Mouse (Mus musculus) megakaryocyte-erythroid progenitor cell, adult 5-6 weeks (primary cell): Measurements from ENCODE around the gene Lcn12. TPM values are rescaled to one million over a fixed set of nuclear protein-coding genes. Genes with fewer than 3 reads are reported as not detected.

Experiments
- ATAC-seq: replicated peaks from 2 replicates; pipeline ENCODE4 v1.8.0; 2016; ENCODE audit warnings: mild to moderate bottlenecking, inconsistent platforms; ENCODE audit not compliant: severe bottlenecking, poor library complexity, low FRiP score, low TSS enrichment
- total RNA-seq, 2 experiments: library from RNA; stranded (forward) in 1 of 2; stranded (reverse) in 1 of 2; fragments of 200-1000, 215-1000 nt in 1 of 2; fragments of >200 nt in 1 of 2; fragmentation: Nextera tagmentation in 1 of 2; gene quantifications; 2 replicates each; pipeline ENCODE4 v1.2.3; 2014 to 2017

Gene Lcn12
- total RNA-seq, 2 experiments from 2014 or later = not detected

DNA sequence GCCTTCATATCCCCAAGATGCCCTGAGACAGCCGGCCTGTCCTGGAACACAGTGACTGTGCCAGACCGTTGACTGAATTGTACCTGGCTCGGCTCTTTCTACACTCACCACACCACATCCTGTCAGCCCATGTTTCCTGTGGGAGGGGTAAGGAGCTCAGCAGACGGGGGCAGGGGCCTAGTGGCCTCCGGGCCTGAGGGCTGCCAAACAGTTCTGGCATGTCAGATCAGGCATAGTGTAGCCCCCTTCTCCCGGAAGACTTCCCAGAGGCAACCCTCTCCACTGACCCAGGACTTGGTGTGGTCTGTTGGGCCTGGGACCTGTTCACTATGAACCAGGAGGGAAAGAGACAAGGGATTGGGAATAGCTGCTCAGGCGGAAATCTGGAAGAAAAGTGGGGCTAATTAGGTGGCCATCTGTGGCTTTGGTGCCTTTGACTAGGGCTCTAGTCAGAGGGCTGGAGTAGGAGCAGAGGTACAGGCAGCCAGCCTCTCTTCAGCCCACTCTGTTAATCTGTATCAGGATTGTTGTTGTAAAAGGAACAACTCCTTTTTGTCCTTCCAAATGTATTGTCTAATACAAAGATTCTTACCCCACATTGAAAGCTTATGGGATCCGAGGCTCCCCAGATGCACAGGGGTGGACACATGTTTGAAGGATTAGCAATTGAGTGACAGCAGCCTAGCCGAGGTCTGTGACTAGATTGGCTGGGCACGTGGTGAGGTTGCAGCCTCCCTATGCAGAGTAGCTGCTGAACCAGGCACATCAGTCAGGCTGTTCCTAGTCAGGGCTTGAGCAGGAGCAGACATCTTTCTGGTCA lies 27.7 kb downstream of the Lcn12 start:
- ATAC-seq = no peak

DNA sequence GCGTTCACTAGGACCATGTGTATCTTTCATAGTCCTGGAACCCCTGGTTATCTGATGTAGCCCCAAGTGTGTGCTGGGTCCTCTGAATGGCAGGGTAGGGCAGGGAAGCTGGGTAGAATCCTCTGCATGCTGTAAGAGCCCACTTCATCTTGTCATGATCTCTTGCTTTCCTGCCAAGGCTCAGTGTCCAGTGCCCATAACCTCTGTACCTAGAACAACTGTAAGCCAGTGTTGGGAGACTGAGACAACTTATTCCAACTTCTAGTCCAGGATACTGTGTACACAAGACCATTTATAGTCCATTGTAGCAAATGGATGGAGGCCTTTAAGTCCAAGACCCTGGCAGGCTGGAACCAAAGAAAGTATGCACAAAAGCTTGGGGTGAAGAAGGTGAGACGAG lies 28.5 kb downstream of the Lcn12 start:
- no peak for ATAC-seq

DNA sequence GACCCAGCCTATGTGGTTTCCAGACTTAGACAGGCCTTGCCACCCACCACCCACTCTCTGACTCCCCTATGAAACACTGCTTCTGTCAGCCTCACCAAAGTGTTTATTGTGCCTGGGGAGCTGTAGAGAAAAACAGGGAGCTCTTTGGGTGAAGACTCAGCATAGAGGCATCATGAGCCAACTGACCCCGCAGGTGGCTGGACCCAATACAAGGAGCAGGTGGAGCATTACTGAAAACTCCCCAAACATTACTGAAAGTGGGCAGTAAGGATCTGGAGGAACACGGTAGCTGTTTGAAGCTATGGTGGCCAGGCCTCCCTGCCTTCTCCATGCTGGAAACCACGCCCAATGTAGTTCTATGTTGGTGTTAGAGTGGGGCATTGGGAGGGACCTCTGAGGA lies 30.1 kb downstream of the Lcn12 start:
- ATAC-seq = no peak

DNA sequence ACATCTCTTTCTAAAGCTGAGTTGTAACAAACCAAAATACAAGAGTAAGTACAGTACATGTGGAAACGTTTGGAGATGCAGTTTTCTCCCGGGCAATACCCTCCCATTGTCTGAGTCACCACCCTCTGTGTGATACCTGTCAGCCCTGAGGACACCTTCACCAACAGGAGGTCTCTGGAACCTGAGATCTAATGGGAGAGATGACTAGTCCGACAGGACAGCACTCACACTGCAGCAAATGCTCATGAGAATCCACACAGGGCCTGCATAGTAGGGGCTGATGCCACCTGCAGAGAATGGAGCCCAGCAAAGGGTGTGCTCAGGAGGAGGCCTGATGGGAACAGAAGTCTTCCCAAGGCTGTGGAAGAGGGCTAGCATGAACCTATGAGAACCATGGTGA lies 32.3 kb downstream of the Lcn12 start:
- no peak for ATAC-seq

DNA sequence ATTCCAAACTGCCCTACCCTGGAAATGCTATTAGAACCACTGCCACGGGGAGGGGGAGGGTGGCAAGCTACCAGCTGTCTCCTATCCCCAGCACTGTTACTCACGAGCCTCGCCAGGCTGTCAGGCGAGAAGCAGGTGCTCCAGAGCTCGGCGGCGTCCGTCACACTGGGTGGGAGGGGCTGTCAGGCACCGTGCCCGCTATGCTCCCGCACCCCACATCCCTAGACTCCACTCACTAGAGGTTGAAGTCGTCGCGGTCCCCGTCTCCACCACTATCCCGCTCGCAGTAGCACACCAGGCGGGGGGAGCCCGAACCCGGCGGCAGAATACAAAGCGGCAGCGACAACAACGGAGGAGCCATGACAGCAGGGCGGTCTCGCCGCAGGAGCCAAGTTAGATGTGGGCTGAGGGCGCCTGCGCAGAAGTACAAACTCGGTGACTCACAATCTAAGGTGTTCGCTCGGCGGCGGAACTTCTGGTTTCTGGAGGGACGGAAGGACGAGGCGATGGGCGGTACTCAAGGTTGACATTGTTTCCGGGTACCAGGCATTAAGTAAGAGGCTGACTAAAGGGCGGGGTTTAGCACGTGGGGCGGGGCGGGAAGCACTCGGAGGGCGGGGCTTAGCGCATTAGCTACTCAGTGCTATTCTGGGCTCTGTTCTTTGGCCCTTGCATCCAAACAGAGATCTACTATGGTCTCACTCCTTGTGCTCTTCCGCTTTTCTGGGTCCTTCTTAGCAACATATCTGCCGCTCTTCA lies 33.0 kb downstream of the Lcn12 start, which contains the start of gene Paxx:
Paxx (minus strand) TSS at position 544 of the 759 bp plus-strand sequence.
- ATAC-seq = peak; percentile 88

DNA sequence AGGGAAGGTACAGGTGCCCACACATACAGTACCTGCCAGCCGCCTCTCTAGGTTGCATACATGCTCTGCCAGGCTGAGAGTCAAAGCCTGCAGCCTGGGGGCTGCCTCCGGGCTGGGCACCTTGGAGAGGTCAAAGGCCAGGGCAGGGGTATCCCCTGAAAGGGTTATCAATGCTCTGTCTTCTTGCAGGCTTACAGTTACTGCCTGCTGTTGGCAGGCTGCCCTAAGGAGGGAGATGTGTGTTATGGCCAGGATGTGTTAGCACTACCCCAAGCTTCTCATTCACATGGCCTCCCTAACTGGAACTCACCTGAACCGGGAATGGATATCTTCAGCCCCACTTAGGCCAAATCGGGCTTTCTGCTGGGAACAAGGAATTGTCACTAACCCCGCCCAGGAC lies 33.6 kb downstream of the Lcn12 start:
- no peak for ATAC-seq

DNA sequence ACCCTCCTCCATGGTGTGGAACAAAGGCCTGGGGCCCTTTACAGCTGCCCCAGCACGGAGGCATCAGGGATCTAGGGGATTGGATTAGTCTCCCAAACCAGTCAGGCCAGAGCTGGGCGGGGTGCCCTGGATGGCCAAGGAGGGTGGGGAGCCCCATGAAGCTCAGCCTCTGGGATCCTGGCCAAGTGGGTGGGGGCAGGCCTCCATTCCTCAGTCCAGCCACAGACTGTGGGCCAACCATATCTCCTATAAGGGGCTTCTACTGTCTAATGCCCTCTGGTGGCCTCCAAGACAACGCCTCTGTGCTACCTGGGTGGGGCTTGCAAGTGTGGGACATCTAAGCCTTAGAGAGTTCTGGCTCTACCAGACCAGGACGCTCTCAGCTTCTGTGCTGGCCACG lies 34.8 kb downstream of the Lcn12 start:
- 0 out of 2 replicates have a peak, but pooled peaks have one; percentile 23 for ATAC-seq

DNA sequence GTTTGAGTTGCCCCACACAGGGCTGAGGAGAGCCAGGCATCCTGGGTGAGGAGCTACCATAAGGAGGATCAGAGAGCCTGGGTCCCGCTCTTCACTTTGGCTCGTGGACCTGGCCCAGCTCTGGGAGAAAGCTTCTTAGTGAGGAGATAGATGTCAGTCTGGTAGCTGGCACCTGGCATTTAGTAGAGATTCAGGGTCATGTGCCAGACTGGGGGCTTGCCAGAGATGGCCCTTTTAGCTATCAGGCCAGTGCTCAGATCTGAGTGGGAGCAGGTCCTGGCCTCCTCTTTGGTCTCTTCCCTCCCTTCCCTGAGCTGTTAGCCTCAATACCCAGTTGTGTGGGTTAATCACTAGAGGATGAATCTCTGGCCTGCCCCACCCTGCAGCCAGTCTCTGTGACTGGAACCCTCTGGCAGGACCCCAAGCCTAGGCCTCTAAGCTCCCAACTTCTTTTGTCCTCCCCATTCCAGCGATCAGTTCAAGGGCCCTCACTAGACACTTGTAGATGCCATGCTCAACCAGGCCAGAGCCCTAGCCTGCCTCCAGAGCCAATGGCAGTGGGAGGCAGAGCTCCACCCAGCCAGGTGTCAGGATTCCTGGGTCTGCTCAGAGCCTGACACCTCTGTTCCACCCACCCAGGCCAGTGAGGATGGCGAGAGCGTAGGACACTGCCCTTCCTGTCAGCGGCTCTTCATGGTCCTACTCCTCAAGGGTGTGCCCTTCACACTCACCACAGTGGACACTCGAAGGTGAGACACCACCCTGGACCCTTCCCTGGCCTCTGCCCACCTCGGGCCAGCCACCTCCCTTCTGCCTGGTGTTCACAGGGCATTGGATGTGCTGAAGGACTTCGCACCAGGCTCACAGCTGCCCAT lies 36.5 kb downstream of the Lcn12 start:
- ATAC-seq = no peak

DNA sequence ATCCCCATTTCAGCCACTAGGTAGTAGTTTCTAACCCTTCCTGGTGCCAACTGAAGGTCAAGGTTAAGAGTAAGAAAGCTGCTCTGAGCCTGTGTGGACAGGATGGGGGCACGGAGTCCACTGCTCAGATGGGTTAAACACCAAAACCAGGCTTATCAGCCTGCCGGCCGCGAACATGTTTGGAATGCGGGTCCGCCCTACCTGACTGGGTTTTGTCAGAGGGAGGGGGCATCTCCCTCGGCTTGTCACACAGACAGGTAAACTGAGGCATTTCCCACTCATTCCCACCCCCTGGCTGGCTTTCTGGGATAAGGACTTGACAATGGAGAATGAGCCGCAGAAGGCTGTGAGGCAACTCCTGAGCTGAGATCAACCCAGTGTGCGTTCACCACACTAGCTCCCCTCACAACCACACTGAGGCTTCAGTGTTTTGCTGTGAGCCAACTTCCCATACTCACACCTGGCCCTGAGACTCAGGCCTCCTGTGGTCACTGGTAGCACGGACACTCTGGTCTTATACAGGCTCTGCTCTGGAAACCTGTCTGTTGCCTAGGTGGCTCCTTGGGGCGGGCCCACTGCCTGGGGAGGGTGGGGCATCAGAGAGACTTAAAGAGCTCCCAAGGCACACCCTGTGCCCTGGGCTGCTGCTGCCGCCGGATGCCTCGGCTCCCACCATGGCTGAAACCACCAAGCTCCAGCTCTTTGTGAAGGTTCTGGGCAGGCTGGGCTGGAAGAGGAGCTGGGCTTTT lies 37.3 kb downstream of the Lcn12 start, which contains the start of gene Clic3:
Clic3 (plus strand) TSS at position 634 of the 749 bp plus-strand sequence.
- ATAC-seq = no peak

DNA sequence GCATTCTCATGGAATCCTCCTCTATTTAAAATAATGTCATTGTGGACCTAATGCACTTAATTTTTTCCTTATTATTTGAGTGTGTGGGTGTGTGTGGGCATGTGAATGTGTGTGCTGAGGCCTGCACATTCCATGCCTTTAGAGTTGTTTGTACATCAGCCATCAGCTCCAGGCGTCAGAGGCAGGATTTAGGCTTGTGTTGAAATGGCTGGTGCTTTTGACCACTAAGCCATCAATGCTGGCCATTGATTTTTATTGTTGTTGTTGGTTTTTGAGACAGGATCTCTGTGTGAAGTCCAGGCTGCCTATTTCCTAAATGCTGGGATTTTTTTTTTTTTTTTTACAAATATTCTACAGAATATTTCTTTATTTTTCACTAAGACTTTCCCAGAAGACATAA lies 40.8 kb downstream of the Lcn12 start:
- no peak for ATAC-seq

DNA sequence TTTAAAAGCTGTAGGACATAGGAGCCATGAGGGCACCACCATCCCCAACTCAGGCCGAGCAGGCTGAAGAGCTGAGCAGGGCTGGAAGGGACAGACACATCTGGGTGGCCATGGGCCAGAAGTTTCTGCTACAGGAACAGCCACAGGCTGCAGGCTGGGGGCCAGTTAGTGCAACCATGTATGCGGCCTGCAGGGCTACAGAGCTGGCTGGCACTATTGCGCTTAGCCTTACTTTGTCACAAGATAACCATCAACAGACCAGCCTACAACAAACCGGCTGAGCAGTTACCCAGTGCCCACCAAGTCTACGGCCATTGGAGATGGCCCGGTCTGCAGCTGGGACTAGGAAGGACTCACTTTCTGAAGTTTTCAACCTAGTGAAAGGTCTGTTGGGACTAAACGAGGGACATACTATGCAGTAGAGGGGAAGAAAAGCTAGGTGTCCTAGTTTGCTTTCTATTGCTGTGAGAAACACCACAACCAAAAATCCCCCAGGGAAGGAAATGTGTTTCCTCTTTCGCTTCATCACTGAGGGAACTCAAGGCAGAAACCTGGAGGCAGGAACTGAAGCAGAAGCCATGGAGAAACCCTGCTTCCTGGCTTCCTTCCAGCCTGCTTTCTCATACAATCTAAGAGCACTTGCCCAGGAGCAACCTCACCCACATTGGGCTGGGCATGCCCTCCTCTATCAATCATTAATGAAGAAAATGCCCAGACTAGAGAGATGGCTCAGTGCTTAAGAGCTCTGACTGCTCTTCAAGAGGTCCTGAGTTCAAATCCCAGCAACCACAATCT lies 42.7 kb downstream of the Lcn12 start:
- ATAC-seq = peak; percentile 69

DNA sequence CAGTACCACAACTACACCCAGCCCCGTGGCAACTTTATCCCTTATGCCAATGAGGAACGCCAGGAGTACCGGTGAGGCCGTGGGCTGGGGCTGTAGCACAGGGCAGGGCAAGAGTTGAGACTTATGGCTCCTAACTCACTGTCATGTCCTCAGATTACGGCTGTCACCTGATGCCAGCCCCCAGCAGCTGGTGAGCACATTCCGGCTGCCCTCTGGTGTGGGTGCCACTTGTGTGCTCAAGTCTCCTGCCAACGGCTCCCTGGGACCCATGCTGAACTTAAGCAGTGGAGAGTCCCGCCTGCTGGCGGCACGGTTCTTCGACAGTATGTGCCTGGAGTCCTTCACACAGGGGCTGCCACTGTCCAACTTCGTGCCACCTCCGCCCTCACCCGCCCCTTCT lies 51.0 kb downstream of the Lcn12 start:
- no peak for ATAC-seq

DNA sequence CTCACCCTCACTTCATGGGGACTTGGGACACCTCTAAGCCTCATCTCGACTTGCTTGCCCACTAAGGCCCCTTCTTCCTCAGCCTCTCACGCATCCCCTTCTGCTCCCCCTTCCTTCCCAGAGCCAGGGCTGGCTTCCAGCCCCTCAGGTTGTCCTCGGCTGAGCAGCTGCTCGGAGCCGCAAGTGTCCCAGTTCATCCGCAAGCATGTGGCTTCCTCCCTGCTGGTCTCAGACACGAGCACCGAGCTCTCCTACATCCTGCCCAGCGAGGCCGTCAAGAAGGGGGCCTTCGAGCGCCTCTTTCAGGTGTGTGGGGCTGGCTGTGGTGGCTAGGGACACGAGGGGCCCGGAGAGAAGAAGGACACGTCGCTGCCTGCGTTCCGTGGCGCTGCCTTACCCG lies 52.6 kb downstream of the Lcn12 start:
- no peak for ATAC-seq

Other genes starting within 250 kb of the Lcn12 start
Only the 30 nearest of the 37 such genes appear.
- not detected in 2 replicates for gene Tmem210, start 205.8 kb downstream of the Lcn12 start, total RNA-seq (2014; fragmentation: Nextera tagmentation)
- gene Tmem210, start 205.8 kb downstream of the Lcn12 start, total RNA-seq (2017) = not detected in 2 replicates
- not detected in 2 replicates for gene Lrrc26, start 204.0 kb downstream of the Lcn12 start, total RNA-seq (2014; fragmentation: Nextera tagmentation)
- gene Lrrc26, start 204.0 kb downstream of the Lcn12 start, total RNA-seq (2017) = not detected in 2 replicates
- gene Grin1, start 174.7 kb downstream of the Lcn12 start, total RNA-seq (2014; fragmentation: Nextera tagmentation) = not detected in 2 replicates
- not detected in 2 replicates for gene Grin1, start 174.7 kb downstream of the Lcn12 start, total RNA-seq (2017)
- 37.1 and 38.9 TPM in 2 replicates for gene Man1b1, start 161.6 kb downstream of the Lcn12 start, total RNA-seq (2014; fragmentation: Nextera tagmentation)
- 31.8 and 82.7 TPM in 2 replicates for gene Man1b1, start 161.6 kb downstream of the Lcn12 start, total RNA-seq (2017)
- gene Dpp7, start 137.6 kb downstream of the Lcn12 start, total RNA-seq (2014; fragmentation: Nextera tagmentation) = 9.5 and 16.6 TPM in 2 replicates
- 22.0 and 59.0 TPM in 2 replicates for gene Dpp7, start 137.6 kb downstream of the Lcn12 start, total RNA-seq (2017)
- 9.7 and 12.7 TPM in 2 replicates for gene Uap1l1, start 128.2 kb downstream of the Lcn12 start, total RNA-seq (2014; fragmentation: Nextera tagmentation)
- gene Uap1l1, start 128.2 kb downstream of the Lcn12 start, total RNA-seq (2017) = 2.0 and 2.5 TPM in 2 replicates
- 18.4 and 19.0 TPM in 2 replicates for gene Sapcd2, start 121.6 kb downstream of the Lcn12 start, total RNA-seq (2014; fragmentation: Nextera tagmentation)
- 4.9 and 7.1 TPM in 2 replicates for gene Sapcd2, start 121.6 kb downstream of the Lcn12 start, total RNA-seq (2017)
- not detected in 2 replicates for gene Entpd2, start 98.0 kb downstream of the Lcn12 start, total RNA-seq (2014; fragmentation: Nextera tagmentation)
- gene Entpd2, start 98.0 kb downstream of the Lcn12 start, total RNA-seq (2017) = not detected in 2 replicates
- gene Npdc1, start 94.6 kb downstream of the Lcn12 start, total RNA-seq (2014; fragmentation: Nextera tagmentation) = not detected in 2 replicates
- gene Npdc1, start 94.6 kb downstream of the Lcn12 start, total RNA-seq (2017) = not detected in 2 replicates
- gene Fut7, start 70.6 kb downstream of the Lcn12 start, total RNA-seq (2014; fragmentation: Nextera tagmentation) = 3.4 and 6.3 TPM in 2 replicates
- 4.5 and 4.9 TPM in 2 replicates for gene Fut7, start 70.6 kb downstream of the Lcn12 start, total RNA-seq (2017)
- gene Abca2, start 65.2 kb downstream of the Lcn12 start, total RNA-seq (2014; fragmentation: Nextera tagmentation) = 34.7 and 38.3 TPM in 2 replicates
- 10.8 and 13.1 TPM in 2 replicates for gene Abca2, start 65.2 kb downstream of the Lcn12 start, total RNA-seq (2017)
- not detected in 2 replicates for gene Clic3, start 37.1 kb downstream of the Lcn12 start, total RNA-seq (2014; fragmentation: Nextera tagmentation)
- gene Clic3, start 37.1 kb downstream of the Lcn12 start, total RNA-seq (2017) = not detected in 2 replicates
- 34.5 and 36.3 TPM in 2 replicates for gene Paxx, start 32.8 kb downstream of the Lcn12 start, total RNA-seq (2014; fragmentation: Nextera tagmentation)
- 17.9 and 25.9 TPM in 2 replicates for gene Paxx, start 32.8 kb downstream of the Lcn12 start, total RNA-seq (2017)
- gene Ptgds, start 23.9 kb downstream of the Lcn12 start, total RNA-seq (2014; fragmentation: Nextera tagmentation) = not detected in 2 replicates
- gene Ptgds, start 23.9 kb downstream of the Lcn12 start, total RNA-seq (2017) = not detected in 2 replicates
- gene Fbxw5, start 6.8 kb upstream of the Lcn12 start, total RNA-seq (2014; fragmentation: Nextera tagmentation) = 50.4 and 64.5 TPM in 2 replicates
- 24.0 and 28.9 TPM in 2 replicates for gene Fbxw5, start 6.8 kb upstream of the Lcn12 start, total RNA-seq (2017)
- gene C8g, start 7.8 kb upstream of the Lcn12 start, total RNA-seq (2014; fragmentation: Nextera tagmentation) = 0.63 and 2.2 TPM in 2 replicates
- 0.76 and 3.3 TPM in 2 replicates for gene C8g, start 7.8 kb upstream of the Lcn12 start, total RNA-seq (2017)
- 19.2 and 22.4 TPM in 2 replicates for gene Traf2, start 53.0 kb upstream of the Lcn12 start, total RNA-seq (2014; fragmentation: Nextera tagmentation)
- 13.7 and 14.3 TPM in 2 replicates for gene Traf2, start 53.0 kb upstream of the Lcn12 start, total RNA-seq (2017)
- gene Edf1, start 63.9 kb upstream of the Lcn12 start, total RNA-seq (2014; fragmentation: Nextera tagmentation) = 151 and 209 TPM in 2 replicates
- gene Edf1, start 63.9 kb upstream of the Lcn12 start, total RNA-seq (2017) = 60.9 and 105 TPM in 2 replicates
- 6.5 and 8.1 TPM in 2 replicates for gene Mamdc4, start 80.9 kb upstream of the Lcn12 start, total RNA-seq (2014; fragmentation: Nextera tagmentation)
- 0.38 and 2.0 TPM in 2 replicates for gene Mamdc4, start 80.9 kb upstream of the Lcn12 start, total RNA-seq (2017)
- gene Phpt1, start 81.3 kb upstream of the Lcn12 start, total RNA-seq (2014; fragmentation: Nextera tagmentation) = 36.5 and 43.2 TPM in 2 replicates
- 19.1 and 25.2 TPM in 2 replicates for gene Phpt1, start 81.3 kb upstream of the Lcn12 start, total RNA-seq (2017)
- not detected in 2 replicates for gene Ajm1, start 87.8 kb upstream of the Lcn12 start, total RNA-seq (2014; fragmentation: Nextera tagmentation)
- 0.09 TPM in 1 of 2 replicates, not detected in the other for gene Ajm1, start 87.8 kb upstream of the Lcn12 start, total RNA-seq (2017)
- gene Rabl6, start 114.6 kb upstream of the Lcn12 start, total RNA-seq (2014; fragmentation: Nextera tagmentation) = 55.8 and 58.7 TPM in 2 replicates
- 58.5 and 92.0 TPM in 2 replicates for gene Rabl6, start 114.6 kb upstream of the Lcn12 start, total RNA-seq (2017)
- not detected in 2 replicates for gene Ccdc183, start 123.8 kb upstream of the Lcn12 start, total RNA-seq (2014; fragmentation: Nextera tagmentation)
- not detected in 2 replicates for gene Ccdc183, start 123.8 kb upstream of the Lcn12 start, total RNA-seq (2017)
- gene Tmem141, start 128.1 kb upstream of the Lcn12 start, total RNA-seq (2014; fragmentation: Nextera tagmentation) = 2.1 and 3.0 TPM in 2 replicates
- gene Tmem141, start 128.1 kb upstream of the Lcn12 start, total RNA-seq (2017) = 3.7 and 5.9 TPM in 2 replicates
- gene Fcna, start 134.1 kb upstream of the Lcn12 start, total RNA-seq (2014; fragmentation: Nextera tagmentation) = not detected in 2 replicates
- not detected in 2 replicates for gene Fcna, start 134.1 kb upstream of the Lcn12 start, total RNA-seq (2017)
- not detected in 2 replicates for gene Lcn8, start 159.2 kb upstream of the Lcn12 start, total RNA-seq (2014; fragmentation: Nextera tagmentation)
- gene Lcn8, start 159.2 kb upstream of the Lcn12 start, total RNA-seq (2017) = not detected in 2 replicates
- not detected in 2 replicates for gene Lcn5, start 164.0 kb upstream of the Lcn12 start, total RNA-seq (2014; fragmentation: Nextera tagmentation)
- not detected in 2 replicates for gene Lcn5, start 164.0 kb upstream of the Lcn12 start, total RNA-seq (2017)
- gene Lcn6, start 182.9 kb upstream of the Lcn12 start, total RNA-seq (2014; fragmentation: Nextera tagmentation) = not detected in 2 replicates
- gene Lcn6, start 182.9 kb upstream of the Lcn12 start, total RNA-seq (2017) = not detected in 2 replicates
- gene Lcn10, start 188.8 kb upstream of the Lcn12 start, total RNA-seq (2014; fragmentation: Nextera tagmentation) = not detected in 2 replicates
- gene Lcn10, start 188.8 kb upstream of the Lcn12 start, total RNA-seq (2017) = not detected in 2 replicates
- gene Obp2a, start 206.1 kb upstream of the Lcn12 start, total RNA-seq (2014; fragmentation: Nextera tagmentation) = not detected in 2 replicates
- not detected in 2 replicates for gene Obp2a, start 206.1 kb upstream of the Lcn12 start, total RNA-seq (2017)